Mouse (Mus musculus): ENCODE measurements around the gene Slc25a44. TPM values are rescaled to one million over a fixed set of nuclear protein-coding genes. Genes with fewer than 3 reads are reported as not detected.

Slc25a44 gene
- polyA plus RNA-seq, 1 experiment from 2014 or later, result 10.6 TPM

DNA sequence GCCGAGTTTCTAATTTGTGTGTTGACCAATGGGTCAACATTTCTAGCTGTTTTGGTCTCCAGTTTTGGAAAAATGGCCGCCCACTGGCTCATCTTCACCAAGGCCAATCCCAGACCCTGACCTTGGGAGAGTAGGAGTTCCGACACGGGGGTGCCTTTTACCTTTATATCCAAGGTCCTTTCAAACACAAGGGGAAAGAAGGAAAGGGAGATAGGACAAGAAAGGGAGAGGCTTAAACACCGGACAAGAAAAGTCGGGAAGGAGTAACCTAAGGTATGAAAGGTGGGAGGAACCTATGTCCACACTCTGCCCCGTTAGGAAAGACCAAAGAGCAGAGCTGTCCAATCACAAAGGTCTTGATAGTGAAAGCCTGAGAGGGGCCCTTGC lies 14.3 kb downstream of the Slc25a44 start:
- Histone ChIP-seq H3K9me3 (replicated peaks) (no peaks in the 10 kb centered on the region), H3K27me3 (no peaks in the 10 kb centered on the region), H3K4me2 (peak overlapping the region; percentile 84), H3K4me1 (replicated peaks) (peaks cover 88% of the 10 kb centered on the region), H3K4me3 (replicated peaks) (peak overlapping the region; percentile 74), H3K36me3 (replicated peaks) (peaks cover 36% of the 10 kb centered on the region), H3K9ac (peak overlapping the region; percentile 68), H3K27ac (replicated peaks) (peak overlapping the region; percentile 90)
- WGBS (ENCODE audit: insufficient replicate concordance), result 22% methylated on average over 7 of the region's 7 CpGs
- ATAC-seq (ENCODE audit: insufficient read depth), result no peak

DNA sequence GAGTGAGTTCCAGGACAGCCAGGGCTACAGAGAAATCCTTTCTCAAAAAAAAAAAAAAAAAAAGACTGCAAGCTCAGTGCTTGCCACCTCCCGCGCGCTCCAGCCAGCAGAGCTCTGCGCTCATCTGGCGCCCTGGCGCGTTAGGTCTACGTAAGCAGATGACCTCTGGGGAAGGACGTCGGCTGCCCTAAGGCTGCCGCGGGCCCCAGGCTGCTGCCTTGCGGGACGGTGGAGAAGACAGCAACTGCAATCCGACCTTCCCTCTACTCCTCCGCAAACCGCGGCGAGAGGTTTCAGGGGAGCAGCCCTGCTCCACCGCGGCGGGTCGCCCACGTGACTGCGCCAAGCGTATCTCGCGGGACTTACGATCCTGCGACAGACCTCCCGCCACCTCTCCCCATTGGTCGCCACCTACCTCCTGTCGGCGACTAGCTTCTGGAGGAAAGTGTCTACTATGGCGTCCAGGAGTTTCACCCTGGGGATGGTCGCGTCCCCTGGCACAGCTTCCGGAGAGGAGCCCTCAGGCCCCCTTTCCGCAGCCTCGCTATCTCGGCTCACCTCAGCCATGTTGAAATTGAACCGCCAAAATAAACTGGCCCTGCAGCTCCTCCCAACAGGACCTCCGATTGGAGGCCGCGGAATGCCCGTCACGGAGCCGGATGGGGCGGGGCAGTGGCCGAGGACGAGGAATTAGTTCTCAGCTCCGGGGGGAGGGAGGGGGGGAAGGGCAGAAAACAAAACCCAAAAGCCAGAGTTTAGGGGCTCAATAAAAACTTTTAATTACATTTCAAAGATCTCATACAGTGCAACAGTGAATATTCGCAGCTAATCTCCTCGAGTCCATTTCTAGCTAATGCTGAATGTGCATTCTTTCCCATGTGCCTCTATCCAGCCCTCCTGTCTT lies 14.9 kb downstream of the Slc25a44 start, which contains the start of gene Pmf1:
Gene Pmf1, minus strand, starts transcription at position 591 of the 904 bp plus-strand sequence.
- WGBS (ENCODE audit: insufficient replicate concordance), result under 1% methylated on average over 54 of the region's 54 CpGs
- ATAC-seq (ENCODE audit: insufficient read depth), result peak; percentile 91
- Histone ChIP-seq H3K4me1 (replicated peaks) (peaks cover 82% of the 10 kb centered on the region), H3K27me3 (no peaks in the 10 kb centered on the region), H3K27ac (replicated peaks) (peak within 1 kb of the TSS; percentile 90), H3K9me3 (replicated peaks) (no peaks in the 10 kb centered on the region), H3K36me3 (replicated peaks) (peaks cover 35% of the 10 kb centered on the region), H3K9ac (peak within 1 kb of the TSS; percentile 68), H3K4me3 (replicated peaks) (peak within 1 kb of the TSS; percentile 74), H3K4me2 (peak within 1 kb of the TSS; percentile 84)

- Histone ChIP-seq H3K27ac (replicated peaks) (peak overlapping the region; percentile 90), H3K4me1 (replicated peaks) (peaks cover 73% of the 10 kb centered on the region), H3K4me2 (peak overlapping the region; percentile 84), H3K9ac (peak overlapping the region; percentile 68), H3K27me3 (no peaks in the 10 kb centered on the region), H3K4me3 (replicated peaks) (peak overlapping the region; percentile 74), H3K36me3 (replicated peaks) (peaks cover 28% of the 10 kb centered on the region), H3K9me3 (replicated peaks) (no peaks in the 10 kb centered on the region)
- 29% methylated on average over 5 of the region's 5 CpGs for WGBS (ENCODE audit: insufficient replicate concordance)
- no peak for ATAC-seq (ENCODE audit: insufficient read depth)
Measured at GRCm38 (mm10) chr3:88408953-88409352, 16.0 kb downstream of the Slc25a44 start.

GRCm38 (mm10) chr3:88407529-88407928 lies 17.4 kb downstream of the Slc25a44 start:
- ATAC-seq (ENCODE audit: insufficient read depth), result no peak
- Histone ChIP-seq H3K27me3 (no peaks in the 10 kb centered on the region), H3K9me3 (replicated peaks) (no peaks in the 10 kb centered on the region), H3K4me1 (replicated peaks) (peaks cover 60% of the 10 kb centered on the region), H3K9ac (no peak overlapping the region), H3K4me2 (peak overlapping the region; percentile 84; the same call in 1 of the 2 replicates), H3K36me3 (replicated peaks) (peaks cover 27% of the 10 kb centered on the region), H3K27ac (replicated peaks) (no peak overlapping the region; the same call in 1 of the 2 replicates), H3K4me3 (replicated peaks) (no peak overlapping the region)
- 55% methylated on average over 7 of the region's 7 CpGs for WGBS (ENCODE audit: insufficient replicate concordance)

DNA sequence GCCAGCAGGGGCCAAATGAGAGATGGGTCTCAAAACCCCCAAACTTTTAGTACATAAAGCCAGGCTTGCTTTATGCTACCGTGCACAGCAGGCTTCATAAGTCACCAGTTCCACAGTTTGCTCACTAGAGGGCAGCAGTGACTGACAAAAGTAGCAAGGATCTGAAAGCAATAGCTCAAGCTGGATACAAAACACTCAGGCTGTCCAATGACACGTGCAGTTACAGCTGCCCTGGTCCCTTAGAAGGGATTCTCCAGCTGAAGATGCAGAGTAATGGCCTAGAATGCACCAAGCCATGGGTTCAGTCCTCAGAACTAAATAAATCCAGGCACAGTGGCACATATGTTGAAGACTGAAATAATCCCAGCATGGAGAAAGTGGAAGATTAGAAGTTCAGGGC lies 17.8 kb downstream of the Slc25a44 start:
- H3K4me1 ChIP-seq (replicated peaks), result peaks cover 58% of the 10 kb centered on the region
- peaks cover 27% of the 10 kb centered on the region for H3K36me3 ChIP-seq (replicated peaks)
- no peaks in the 10 kb centered on the region for H3K9me3 ChIP-seq (replicated peaks)
- H3K4me3 ChIP-seq (replicated peaks), result no peak overlapping the region
- no peak overlapping the region for H3K9ac ChIP-seq
- ATAC-seq (ENCODE audit: insufficient read depth), result no peak
- H3K27me3 ChIP-seq, result no peaks in the 10 kb centered on the region
- no peak overlapping the region; the same call in 1 of the 2 replicates for H3K4me2 ChIP-seq
- H3K27ac ChIP-seq (replicated peaks), result no peak overlapping the region
- WGBS (ENCODE audit: insufficient replicate concordance), result 4% methylated on average over 2 of the region's 2 CpGs

GRCm38 (mm10) chr3:88403522-88404230 lies 21.3 kb downstream of the Slc25a44 start:
- peaks cover 50% of the 10 kb centered on the region for H3K36me3 ChIP-seq (replicated peaks)
- no peaks in the 10 kb centered on the region for H3K9me3 ChIP-seq (replicated peaks)
- no peak overlapping the region for H3K4me3 ChIP-seq (replicated peaks)
- no peak overlapping the region for H3K4me2 ChIP-seq
- no peak for ATAC-seq (ENCODE audit: insufficient read depth)
- no peak overlapping the region for H3K27ac ChIP-seq (replicated peaks)
- H3K4me1 ChIP-seq (replicated peaks), result peaks cover 31% of the 10 kb centered on the region
- no peaks in the 10 kb centered on the region for H3K27me3 ChIP-seq
- H3K9ac ChIP-seq, result no peak overlapping the region
- WGBS (ENCODE audit: insufficient replicate concordance), result 83% methylated on average over 10 of the region's 10 CpGs

GRCm38 (mm10) chr3:88398666-88399065 lies 26.3 kb downstream of the Slc25a44 start:
- Histone ChIP-seq H3K4me2 (no peak overlapping the region), H3K27ac (replicated peaks) (no peak overlapping the region), H3K9me3 (replicated peaks) (no peaks in the 10 kb centered on the region), H3K27me3 (no peaks in the 10 kb centered on the region), H3K4me3 (replicated peaks) (no peak overlapping the region), H3K9ac (no peak overlapping the region), H3K36me3 (replicated peaks) (peaks cover 79% of the 10 kb centered on the region), H3K4me1 (replicated peaks) (peaks cover 4% of the 10 kb centered on the region; the same call in 1 of the 2 replicates)
- 82% methylated on average over 2 of the region's 2 CpGs for WGBS (ENCODE audit: insufficient replicate concordance)
- no peak for ATAC-seq (ENCODE audit: insufficient read depth)

GRCm38 (mm10) chr3:88395742-88396141 lies 29.2 kb downstream of the Slc25a44 start:
- ATAC-seq (ENCODE audit: insufficient read depth), result no peak

DNA sequence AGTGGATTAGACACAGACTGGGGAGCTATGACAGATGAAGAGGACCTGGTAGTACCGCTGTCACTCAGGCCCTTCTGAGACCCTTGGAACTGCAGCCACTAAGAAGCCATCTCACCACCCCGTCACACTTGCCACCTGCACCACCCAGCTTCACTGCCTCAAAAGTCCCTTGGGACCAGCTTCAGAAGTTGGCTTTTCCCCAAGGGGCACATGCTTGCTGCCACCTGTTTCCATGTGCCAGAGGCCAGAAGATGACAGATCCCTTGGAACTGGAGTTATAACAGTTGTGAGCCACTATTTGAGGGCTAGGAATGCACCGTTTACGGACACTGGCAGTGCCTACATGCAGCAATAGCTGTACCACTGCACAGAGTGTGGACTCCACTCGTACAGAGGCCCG lies 29.7 kb downstream of the Slc25a44 start:
- H3K36me3 ChIP-seq (replicated peaks), result peaks cover 65% of the 10 kb centered on the region
- WGBS (ENCODE audit: insufficient replicate concordance), result 88% methylated on average over 6 of the region's 6 CpGs
- H3K27me3 ChIP-seq, result no peaks in the 10 kb centered on the region
- ATAC-seq (ENCODE audit: insufficient read depth), result no peak
- no peaks in the 10 kb centered on the region for H3K4me1 ChIP-seq (replicated peaks)
- H3K9ac ChIP-seq, result no peak overlapping the region
- no peaks in the 10 kb centered on the region for H3K9me3 ChIP-seq (replicated peaks)
- H3K4me2 ChIP-seq, result no peak overlapping the region
- H3K27ac ChIP-seq (replicated peaks), result no peak overlapping the region
- H3K4me3 ChIP-seq (replicated peaks), result no peak overlapping the region

More at GRCm38 (mm10) chr3:88395742-88396141, 29.2 kb downstream of the Slc25a44 start:
- H3K4me2 ChIP-seq, result no peak overlapping the region
- 74% methylated on average over 8 of the region's 8 CpGs for WGBS (ENCODE audit: insufficient replicate concordance)
- H3K9ac ChIP-seq, result no peak overlapping the region
- H3K27ac ChIP-seq (replicated peaks), result no peak overlapping the region
- peaks cover 63% of the 10 kb centered on the region for H3K36me3 ChIP-seq (replicated peaks)
- H3K27me3 ChIP-seq, result no peaks in the 10 kb centered on the region
- no peak overlapping the region for H3K4me3 ChIP-seq (replicated peaks)
- no peaks in the 10 kb centered on the region for H3K4me1 ChIP-seq (replicated peaks)
- H3K9me3 ChIP-seq (replicated peaks), result no peaks in the 10 kb centered on the region

- Histone ChIP-seq H3K9me3 (replicated peaks) (no peaks in the 10 kb centered on the region), H3K9ac (no peak overlapping the region), H3K27me3 (no peaks in the 10 kb centered on the region), H3K27ac (replicated peaks) (no peak overlapping the region), H3K4me1 (replicated peaks) (no peaks in the 10 kb centered on the region), H3K36me3 (replicated peaks) (peaks cover 55% of the 10 kb centered on the region), H3K4me2 (no peak overlapping the region), H3K4me3 (replicated peaks) (no peak overlapping the region)
- no peak for ATAC-seq (ENCODE audit: insufficient read depth)
- WGBS (ENCODE audit: insufficient replicate concordance), result 82% methylated on average over 9 of the region's 9 CpGs
Measured at GRCm38 (mm10) chr3:88393776-88394375, 31.1 kb downstream of the Slc25a44 start.

- Histone ChIP-seq H3K9ac (no peak within 1 kb of the TSS), H3K36me3 (replicated peaks) (no peaks in the 10 kb centered on the region), H3K4me3 (replicated peaks) (no peak within 1 kb of the TSS), H3K4me1 (replicated peaks) (peaks cover 4% of the 10 kb centered on the region; the same call in 1 of the 2 replicates), H3K4me2 (no peak within 1 kb of the TSS), H3K9me3 (replicated peaks) (no peaks in the 10 kb centered on the region), H3K27me3 (no peaks in the 10 kb centered on the region), H3K27ac (replicated peaks) (no peak within 1 kb of the TSS)
- no peak for ATAC-seq (ENCODE audit: insufficient read depth)
- WGBS (ENCODE audit: insufficient replicate concordance), result 79% methylated on average over 5 of the region's 5 CpGs
Measured at GRCm38 (mm10) chr3:88384364-88384763, 40.6 kb downstream of the Slc25a44 start, which contains the start of gene Bglap. Gene Bglap, minus strand, starts transcription at chr3:88384464.
